Comparison of ENCODE assay signal across 14 mouse cellular contexts in genomic region chr6:99380146-99380545, GRCm38 (mm10).
DNase-seq lines count a peak whose midpoint lies in the region; ATAC-seq lines count a peak whose summit lies in the region.
"Had no signal": no experiment of that assay in that cellular context is flagged by ENCODE, and none has a peak within 500 bp of the region (broad histone marks: within the 10 kb centered on the region; RNA-seq: fewer than 3 reads in every experiment).

No protein-coding gene starts in this region.

- H3K4me1 ChIP-seq in kidney, embryonic 16.5 days (ENCODE audit: insufficient read depth, low read length) = peaks cover 38% of the 10 kb centered on the region
- peaks cover 33% of the 10 kb centered on the region for H3K4me1 ChIP-seq in intestine, embryonic 16.5 days (ENCODE audit: control insufficient read depth, insufficient read depth, low read length)
- H3K4me1 ChIP-seq in forebrain, embryonic 12.5 days = peaks cover 25% of the 10 kb centered on the region

- DNase-seq in kidney, postnatal 10 days = no peak
- DNase-seq in T-cell, adult 2 months (ENCODE audit: low spot score) = peak; percentile 81
- DNase-seq in thymus, postnatal 25 days = peak; percentile 74
- no peak for DNase-seq in cerebellum, adult 18-20 months
- DNase-seq: adrenal gland, postnatal 10 days; cerebellum, postnatal 14 days; kidney, postnatal 25 days; right cerebral cortex, postnatal 4 days had no signal

- WGBS in kidney, embryonic 16.5 days = 39% methylated on average over 5 of the region's 5 CpGs
- WGBS in intestine, embryonic 16.5 days = 64% methylated on average over 5 of the region's 5 CpGs
- 94% methylated on average over 5 of the region's 5 CpGs for WGBS in forebrain, embryonic 12.5 days

- no peak overlapping the region for H3K9ac ChIP-seq in kidney, embryonic 16.5 days (replicated peaks; ENCODE audit: low read length)
- no peak overlapping the region for H3K9ac ChIP-seq in intestine, embryonic 16.5 days (ENCODE audit: low read depth, low read length)
- no peak overlapping the region for H3K9ac ChIP-seq in forebrain, embryonic 12.5 days
- H3K9ac ChIP-seq: hindbrain, embryonic 13.5 days; midbrain, embryonic 15.5 days; neural tube, embryonic 12.5 days had no signal

- H3K27me3 ChIP-seq in kidney, embryonic 16.5 days (ENCODE audit: insufficient read depth, low read length) = no peaks in the 10 kb centered on the region; the same call in 1 of the 2 replicates
- H3K27me3 ChIP-seq in intestine, embryonic 16.5 days (replicated peaks; ENCODE audit: control insufficient read depth, insufficient read depth, low read length) = no peaks in the 10 kb centered on the region
- H3K27me3 ChIP-seq in forebrain, embryonic 12.5 days = no peaks in the 10 kb centered on the region
- H3K27me3 ChIP-seq: hindbrain, embryonic 13.5 days; midbrain, embryonic 15.5 days; neural tube, embryonic 12.5 days had no signal

- no peak overlapping the region for H3K27ac ChIP-seq in kidney, embryonic 16.5 days (ENCODE audit: low read length)
- H3K27ac ChIP-seq in intestine, embryonic 16.5 days (ENCODE audit: low read length) = no peak overlapping the region
- no peak overlapping the region for H3K27ac ChIP-seq in forebrain, embryonic 12.5 days
- H3K27ac ChIP-seq: hindbrain, embryonic 13.5 days; midbrain, embryonic 15.5 days; neural tube, embryonic 12.5 days had no signal

- no peak overlapping the region for H3K4me2 ChIP-seq in kidney, embryonic 16.5 days (replicated peaks; ENCODE audit: low read depth, low read length)
- no peak overlapping the region for H3K4me2 ChIP-seq in intestine, embryonic 16.5 days (ENCODE audit: low read depth, low read length)
- no peak overlapping the region for H3K4me2 ChIP-seq in forebrain, embryonic 12.5 days
- H3K4me2 ChIP-seq: hindbrain, embryonic 13.5 days; midbrain, embryonic 15.5 days; neural tube, embryonic 12.5 days had no signal

- no peak overlapping the region for H3K4me3 ChIP-seq in kidney, embryonic 16.5 days (ENCODE audit: low read length)
- no peak overlapping the region for H3K4me3 ChIP-seq in intestine, embryonic 16.5 days (ENCODE audit: low read length)
- H3K4me3 ChIP-seq in forebrain, embryonic 12.5 days (replicated peaks) = no peak overlapping the region
- H3K4me3 ChIP-seq: hindbrain, embryonic 13.5 days; midbrain, embryonic 15.5 days; neural tube, embryonic 12.5 days had no signal

- ATAC-seq in kidney, embryonic 16.5 days (ENCODE audit: low FRiP score, low TSS enrichment) = 0 out of 2 replicates have a peak, but pooled peaks have one; percentile 16
- ATAC-seq in intestine, embryonic 16.5 days = peak; percentile 32; the same call in 1 of the 2 replicates
- ATAC-seq in forebrain, embryonic 12.5 days (ENCODE audit: low FRiP score) = no peak
- ATAC-seq: midbrain, embryonic 15.5 days had no signal

- no peaks in the 10 kb centered on the region for H3K36me3 ChIP-seq in kidney, embryonic 16.5 days (ENCODE audit: insufficient read depth, low read length)
- no peaks in the 10 kb centered on the region for H3K36me3 ChIP-seq in intestine, embryonic 16.5 days (ENCODE audit: control insufficient read depth, insufficient read depth, low read length)
- no peaks in the 10 kb centered on the region for H3K36me3 ChIP-seq in forebrain, embryonic 12.5 days (replicated peaks)
- H3K36me3 ChIP-seq: hindbrain, embryonic 13.5 days; midbrain, embryonic 15.5 days; neural tube, embryonic 12.5 days had no signal

- H3K9me3 ChIP-seq in kidney, embryonic 16.5 days (ENCODE audit: low read length) = no peaks in the 10 kb centered on the region
- H3K9me3 ChIP-seq in intestine, embryonic 16.5 days (ENCODE audit: control insufficient read depth, low read length) = no peaks in the 10 kb centered on the region
- H3K9me3 ChIP-seq in forebrain, embryonic 12.5 days = no peaks in the 10 kb centered on the region
- H3K9me3 ChIP-seq: hindbrain, embryonic 13.5 days; midbrain, embryonic 15.5 days; neural tube, embryonic 12.5 days had no signal

Comparison
In these comparisons a context has a peak if more than half of its experiments do, and no peak if none do; other contexts are left out.
1. DNase-seq: peak in T-cell, adult 2 months (single experiment) and thymus, postnatal 25 days (single experiment); none in kidney, postnatal 10 days (single experiment) and cerebellum, adult 18-20 months (0 of 2).